Mouse (Mus musculus) megakaryocyte-erythroid progenitor cell, adult 5 weeks (primary cell): ENCODE data around the gene Olfr516. TPM values are rescaled to one million over a fixed set of nuclear protein-coding genes. Genes with fewer than 3 reads are reported as not detected.

Experiments
- polyA plus RNA-seq: library from polyadenylated mRNA; stranded (reverse); fragments of >175 nt; gene quantifications from 2 replicates; pipeline ENCODE4 v1.2.3, GENCODE M21; 2012

Olfr516 gene
- polyA plus RNA-seq: not detected in 2 replicates

GRCm38 (mm10) chr7:108850429-108850828 is at the start of gene Olfr516:
Gene Olfr516, minus strand, starts transcription at chr7:108850529.

GRCm38 (mm10) chr7:108894320-108894719 is 44.0 kb upstream of the Olfr516 start, which contains the start of gene Olfr519:
Gene Olfr519, minus strand, starts transcription at chr7:108894420.

GRCm38 (mm10) chr7:108884906-108885305 is 34.6 kb upstream of the Olfr516 start, which contains the start of gene Olfr518:
Gene Olfr518, minus strand, starts transcription at chr7:108885006.

GRCm38 (mm10) chr7:108872279-108872678 is 21.9 kb upstream of the Olfr516 start, which contains the start of gene Olfr517:
Gene Olfr517, minus strand, starts transcription at chr7:108872379.

GRCm38 (mm10) chr7:108825897-108826296 is 24.4 kb downstream of the Olfr516 start, which contains the start of gene Olfr514:
Gene Olfr514, minus strand, starts transcription at chr7:108825997.

Other genes with a start within 250 kb of the Olfr516 start
- gene Olfr506, start 239.7 kb downstream of the Olfr516 start, polyA plus RNA-seq: not detected in 2 replicates
- gene Olfr507, start 228.7 kb downstream of the Olfr516 start, polyA plus RNA-seq: not detected in 2 replicates
- not detected in 2 replicates for gene Olfr508, start 220.5 kb downstream of the Olfr516 start, polyA plus RNA-seq
- gene Olfr509, start 198.6 kb downstream of the Olfr516 start, polyA plus RNA-seq: 0.02 TPM in 1 of 2 replicates, not detected in the other
- not detected in 2 replicates for gene Olfr510, start 184.1 kb downstream of the Olfr516 start, polyA plus RNA-seq
- not detected in 2 replicates for gene Olfr512, start 137.2 kb downstream of the Olfr516 start, polyA plus RNA-seq
- gene Olfr513, start 99.6 kb downstream of the Olfr516 start, polyA plus RNA-seq: not detected in 2 replicates
- not detected in 2 replicates for gene Olfr514, start 24.5 kb downstream of the Olfr516 start, polyA plus RNA-seq
- not detected in 2 replicates for gene Olfr517, start 21.9 kb upstream of the Olfr516 start, polyA plus RNA-seq
- not detected in 2 replicates for gene Olfr518, start 34.5 kb upstream of the Olfr516 start, polyA plus RNA-seq
- not detected in 2 replicates for gene Olfr519, start 43.9 kb upstream of the Olfr516 start, polyA plus RNA-seq
- gene Nlrp10, start 79.6 kb upstream of the Olfr516 start, polyA plus RNA-seq: 0.13 and 0.15 TPM in 2 replicates
- gene Eif3f, start 83.9 kb upstream of the Olfr516 start, polyA plus RNA-seq: 565 and 621 TPM in 2 replicates
- 0.01 TPM in 1 of 2 replicates, not detected in the other for gene Tub, start 99.8 kb upstream of the Olfr516 start, polyA plus RNA-seq
- gene Ric3, start 232.8 kb upstream of the Olfr516 start, polyA plus RNA-seq: 0.89 and 0.95 TPM in 2 replicates